Mouse (Mus musculus): ENCODE measurements at regions not wholly inside any gene's neighbourhood (a gene's known extent, or its start where the extent isn't known, plus 50 kb on each side); places are given as distances from the start of the nearest gene placed in this dataset.

DNA sequence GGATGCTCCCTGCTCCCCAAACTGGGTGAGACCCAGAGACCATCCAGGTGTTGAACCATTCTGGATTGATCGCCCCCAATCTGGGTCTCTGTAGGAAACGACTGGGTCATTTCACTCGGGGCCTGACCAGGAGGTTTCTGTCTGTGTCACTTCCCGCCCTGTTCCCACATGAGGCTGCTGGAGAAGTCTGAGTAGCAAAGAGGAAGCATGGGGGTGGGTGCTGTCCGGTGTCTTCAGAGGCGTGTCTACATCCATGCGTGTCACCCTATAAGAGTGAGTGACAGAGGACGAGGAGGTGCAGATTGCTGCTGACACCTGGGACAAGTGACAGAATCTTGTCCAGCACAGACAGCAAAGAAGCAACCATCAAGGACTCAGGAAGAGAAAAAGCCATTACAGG is 164.7 kb downstream of the Sh3bp4 start:
- no peak for TF ChIP-seq CTCF (IDR thresholded peaks at IDR 0.05; ENCODE audit: low read depth, low read length)
- no peak for TF ChIP-seq POLR2A (IDR thresholded peaks at IDR 0.05; ENCODE audit: insufficient read depth, low read length)
- TF ChIP-seq EP300 (IDR thresholded peaks at IDR 0.05; ENCODE audit: insufficient read depth, low read depth, low read length): no peak

Data from ES-Bruce4 (cell line).